Mouse (Mus musculus): ENCODE data around the gene Rhox1. TPM values are rescaled to one million over a fixed set of nuclear protein-coding genes. Genes with fewer than 3 reads are reported as not detected.
"Not testable (repeated sequence)": the region's sequence is repeated elsewhere in the genome, so short reads cannot be mapped to it uniquely, and the experiment has no call there.

The Rhox1 gene
- total RNA-seq (2021), result not detected in 2 replicates
- long read RNA-seq, experiment 1, result 0 reads
- long read RNA-seq, experiment 2, result 0 reads

DNA sequence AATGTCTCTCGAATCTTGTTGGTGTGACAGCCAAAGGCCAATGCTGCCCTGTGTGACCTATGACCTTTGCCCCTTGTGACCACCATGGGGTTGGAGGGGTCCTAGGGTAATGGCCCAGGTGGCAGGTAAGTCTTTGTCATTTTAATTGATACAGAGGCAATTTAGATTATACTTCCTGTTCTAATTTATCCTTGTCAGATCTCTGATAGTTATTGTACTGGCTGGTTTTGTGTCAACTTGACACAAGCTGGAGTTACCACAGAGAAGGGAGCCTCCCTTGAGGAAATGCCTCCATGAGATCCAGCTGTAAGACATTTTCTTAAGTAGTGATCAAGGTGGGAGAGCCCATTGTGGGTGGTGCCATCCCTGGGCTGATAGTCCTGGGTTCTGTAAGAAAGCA is at the start of gene Rhox1:
Rhox1 (minus strand) TSS at position 101 of the 400 bp plus-strand sequence.
- DNase-seq, result not testable (repeated sequence)

DNA sequence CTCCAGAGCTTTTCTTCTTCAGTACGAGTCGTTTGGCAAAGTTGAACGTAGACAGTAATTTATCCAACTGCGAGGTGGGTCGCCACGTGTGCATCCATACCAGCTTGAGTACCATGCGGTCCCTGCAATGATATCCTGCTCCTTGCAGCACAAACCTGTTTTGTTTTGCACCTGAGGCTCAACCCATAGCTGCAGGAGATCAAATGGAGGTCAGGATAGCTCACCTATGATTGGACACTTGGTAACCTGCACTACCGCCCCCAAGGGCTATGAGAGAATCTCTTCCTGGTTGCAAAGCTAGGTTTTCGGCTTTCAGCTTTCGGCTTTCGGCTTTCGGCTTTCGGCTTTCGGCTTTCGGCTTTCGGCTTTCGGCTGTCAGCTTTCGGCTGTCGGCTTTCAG is 43.0 kb upstream of the Rhox1 start, which contains the start of gene Rhox4a:
Rhox4a (plus strand) TSS at position 301 of the 400 bp plus-strand sequence.
- DNase-seq, result not testable (repeated sequence)

DNA sequence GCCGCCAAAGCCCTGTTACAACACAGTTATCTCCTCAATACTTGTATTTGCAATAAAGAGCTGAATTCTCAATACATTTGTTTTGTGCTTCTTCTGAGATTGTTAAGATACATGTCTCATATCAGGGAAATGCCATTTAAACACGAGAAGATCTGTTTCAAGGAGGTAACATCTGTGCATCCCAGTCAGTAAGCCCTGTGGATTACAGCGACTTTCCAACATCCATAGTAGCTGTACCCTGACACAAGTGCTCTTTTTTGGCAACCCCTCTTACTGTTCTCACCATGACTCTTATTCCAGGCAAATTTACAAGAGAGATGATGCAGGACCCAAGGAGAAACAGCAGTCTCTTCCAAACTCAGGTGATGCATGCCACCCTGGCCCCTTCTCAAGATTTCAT is 27.6 kb upstream of the Rhox1 start, which contains the start of gene Rhox3a:
Rhox3a (plus strand) TSS at position 301 of the 400 bp plus-strand sequence.
- DNase-seq, result not testable (repeated sequence)

GRCm38 (mm10) chrX:37244676-37245075 is 22.6 kb upstream of the Rhox1 start, which contains the start of gene Rhox2a:
TSS of gene Rhox2a (plus strand) at chrX:37244976.
- DNase-seq, result not testable (repeated sequence)

GRCm38 (mm10) chrX:37210941-37211340 is 11.1 kb downstream of the Rhox1 start, which contains the start of gene Gm9:
TSS of gene Gm9 (minus strand) at chrX:37211041.
- no peak for DNase-seq

GRCm38 (mm10) chrX:37198676-37199075 is 23.4 kb downstream of the Rhox1 start:
- no peak for DNase-seq

GRCm38 (mm10) chrX:37191744-37192379 is 30.2 kb downstream of the Rhox1 start:
- peak; percentile 7 for DNase-seq

- peak; percentile 91 for DNase-seq
These were observed 30.8 kb downstream of the Rhox1 start, which contains the start of the genes Ndufa1 and Rnf113a1 for GRCm38 (mm10) chrX:37191105-37191743. TSS of gene Ndufa1 (minus strand) at chrX:37191163. TSS of gene Rnf113a1 (plus strand) at chrX:37191245.

DNA sequence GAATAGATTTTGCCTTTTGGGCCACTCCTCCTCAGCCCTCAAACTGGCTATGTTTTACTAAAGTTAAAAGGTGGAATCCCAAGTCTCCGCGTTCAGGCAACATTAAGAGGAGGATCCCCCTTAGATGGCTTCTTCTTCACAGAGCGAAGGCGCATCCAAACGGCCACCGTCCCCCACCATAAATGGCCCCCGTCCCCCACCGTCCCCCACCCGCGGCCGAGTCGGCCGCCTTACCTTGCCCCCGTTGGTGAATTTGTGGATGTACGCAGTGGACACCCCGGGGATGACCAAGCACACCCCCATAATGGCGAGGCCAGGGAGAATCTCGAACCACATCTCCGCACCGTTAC is 31.3 kb downstream of the Rhox1 start:
- DNase-seq, result no peak

DNA sequence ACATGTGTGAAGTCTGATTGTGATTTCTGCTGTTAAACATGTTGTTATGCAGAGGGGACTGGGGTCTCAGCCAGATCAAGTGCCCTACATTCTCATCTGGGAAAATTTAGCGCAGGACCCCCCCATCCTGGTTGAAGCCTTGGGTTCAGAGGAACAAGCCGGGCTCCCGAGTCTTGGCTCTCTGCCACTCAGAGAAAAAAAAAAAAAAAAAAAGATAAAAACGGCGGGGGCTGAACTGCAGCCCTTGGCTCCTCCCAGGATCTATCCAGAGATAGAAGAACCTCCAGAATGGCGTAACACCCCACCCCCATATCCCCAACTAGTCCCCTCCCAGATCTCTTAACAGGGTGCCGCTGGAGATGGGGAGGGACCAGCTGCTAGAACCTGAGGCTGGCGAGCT is 37.7 kb downstream of the Rhox1 start:
- not testable (repeated sequence) for DNase-seq

- no peak for DNase-seq
These were observed 53.3 kb downstream of the Rhox1 start, which contains the start of gene Akap14 for GRCm38 (mm10) chrX:37168742-37169141. TSS of gene Akap14 (minus strand) at chrX:37168842.

DNA sequence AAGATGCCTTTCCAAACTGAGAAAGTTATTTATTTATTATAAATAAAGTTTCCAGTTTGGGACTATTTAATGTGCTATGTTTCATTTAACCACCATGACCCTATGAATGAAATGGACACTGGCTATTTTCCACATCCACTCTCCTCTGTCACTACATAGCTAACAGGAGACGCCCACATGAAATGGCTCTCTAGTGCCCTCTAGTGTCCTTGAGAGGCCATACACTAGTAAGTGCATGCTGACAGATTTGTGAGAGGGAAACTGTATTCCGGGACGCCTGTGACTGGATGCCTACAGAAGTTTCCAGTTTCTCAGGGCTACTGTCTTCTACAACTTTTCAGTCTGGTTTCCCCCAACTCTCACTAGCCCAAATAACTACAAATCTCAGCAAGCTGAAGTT is 55.0 kb downstream of the Rhox1 start:
- DNase-seq, result peak; percentile 57

Other genes with a start within 250 kb of the Rhox1 start
- gene Sept6, start 230.5 kb downstream of the Rhox1 start, total RNA-seq (2021), result 17.6 and 22.6 TPM in 2 replicates
- gene Sowahd, start 173.4 kb downstream of the Rhox1 start, total RNA-seq (2021), result 0.37 and 0.71 TPM in 2 replicates
- gene Rpl39, start 136.9 kb downstream of the Rhox1 start, total RNA-seq (2021), result 548 and 634 TPM in 2 replicates
- 16.2 and 21.1 TPM in 2 replicates for gene Upf3b, start 111.9 kb downstream of the Rhox1 start, total RNA-seq (2021)
- 12.7 and 16.5 TPM in 2 replicates for gene Nkap, start 95.5 kb downstream of the Rhox1 start, total RNA-seq (2021)
- not detected in 2 replicates for gene Akap14, start 53.4 kb downstream of the Rhox1 start, total RNA-seq (2021)
- gene Ndufa1, start 31.1 kb downstream of the Rhox1 start, total RNA-seq (2021), result 610 and 644 TPM in 2 replicates
- gene Rnf113a1, start 31.0 kb downstream of the Rhox1 start, total RNA-seq (2021), result 4.1 and 4.2 TPM in 2 replicates
- gene Gm9, start 11.2 kb downstream of the Rhox1 start, total RNA-seq (2021), result not detected in 2 replicates
- gene Rhox2a, start 22.7 kb upstream of the Rhox1 start, total RNA-seq (2021), result not detected in 2 replicates
- not detected in 2 replicates for gene Rhox3a, start 27.7 kb upstream of the Rhox1 start, total RNA-seq (2021)
- not detected in 2 replicates for gene Rhox4a, start 43.1 kb upstream of the Rhox1 start, total RNA-seq (2021)
- gene Rhox3a2, start 157.8 kb upstream of the Rhox1 start, total RNA-seq (2021), result not detected in 2 replicates
- not detected in 2 replicates for gene Rhox4a2, start 168.6 kb upstream of the Rhox1 start, total RNA-seq (2021)
- gene Rhox2b, start 189.8 kb upstream of the Rhox1 start, total RNA-seq (2021), result not detected in 2 replicates
- gene Rhox4b, start 210.2 kb upstream of the Rhox1 start, total RNA-seq (2021), result not detected in 2 replicates
- gene Rhox2c, start 231.4 kb upstream of the Rhox1 start, total RNA-seq (2021), result not detected in 2 replicates
- gene Rhox3c, start 236.3 kb upstream of the Rhox1 start, total RNA-seq (2021), result not detected in 2 replicates

Measured in adrenal gland, postnatal 14 days (tissue).